Mouse (Mus musculus) heart, adult 11 months (tissue): ENCODE results near the gene Dspp.

Source experiments
- DNase-seq: peaks from one replicate; pipeline ENCODE4 v3.0.0; 2022

Gene Dspp

GRCm38 (mm10) chr5:104170412-104170811 is at the start of gene Dspp:
Gene Dspp, plus strand, starts transcription at chr5:104170712.
- DNase-seq: no peak

GRCm38 (mm10) chr5:104124016-104124658 is 46.4 kb upstream of the Dspp start:
- DNase-seq: peak; percentile 90

- peak; percentile 95 for DNase-seq
Observed at GRCm38 (mm10) chr5:104126561-104127320, 43.8 kb upstream of the Dspp start.

- DNase-seq: peak; percentile 91
Observed at GRCm38 (mm10) chr5:104127351-104127750, 43.2 kb upstream of the Dspp start.

GRCm38 (mm10) chr5:104128281-104129031 is 42.1 kb upstream of the Dspp start:
- DNase-seq: peak; percentile 98

GRCm38 (mm10) chr5:104130891-104131290 is 39.6 kb upstream of the Dspp start:
- DNase-seq: peak; percentile 49

GRCm38 (mm10) chr5:104131544-104131943 is 39.0 kb upstream of the Dspp start:
- peak; percentile 93 for DNase-seq

- peak; percentile 76 for DNase-seq
Observed at GRCm38 (mm10) chr5:104133752-104134151, 36.8 kb upstream of the Dspp start.

- DNase-seq: peak; percentile 79
Observed at GRCm38 (mm10) chr5:104137920-104138541, 32.5 kb upstream of the Dspp start.

- DNase-seq: peak; percentile 14
Observed at GRCm38 (mm10) chr5:104141067-104141466, 29.4 kb upstream of the Dspp start.

- peak; percentile 57 for DNase-seq
Observed at GRCm38 (mm10) chr5:104144057-104144456, 26.5 kb upstream of the Dspp start.

- peak; percentile 94 for DNase-seq
Observed at GRCm38 (mm10) chr5:104149349-104149748, 21.2 kb upstream of the Dspp start.

GRCm38 (mm10) chr5:104150196-104150595 is 20.3 kb upstream of the Dspp start:
- DNase-seq: peak; percentile 77

- DNase-seq: peak; percentile 91
Observed at GRCm38 (mm10) chr5:104157701-104158100, 12.8 kb upstream of the Dspp start.

GRCm38 (mm10) chr5:104158332-104159052 is 12.0 kb upstream of the Dspp start:
- peak; percentile 89 for DNase-seq

- DNase-seq: peak; percentile 64
Observed at GRCm38 (mm10) chr5:104160581-104160980, 9.9 kb upstream of the Dspp start.

GRCm38 (mm10) chr5:104161390-104161789 is 9.1 kb upstream of the Dspp start:
- peak; percentile 96 for DNase-seq

- peak; percentile 44 for DNase-seq
Observed at GRCm38 (mm10) chr5:104163536-104163935, 7.0 kb upstream of the Dspp start.

- peak; percentile 46 for DNase-seq
Observed at GRCm38 (mm10) chr5:104173094-104173493, 2.6 kb downstream of the Dspp start.

- DNase-seq: no peak
Observed at GRCm38 (mm10) chr5:104183743-104184142, 13.2 kb downstream of the Dspp start.

- DNase-seq: no peak
Observed at GRCm38 (mm10) chr5:104187281-104187680, 16.8 kb downstream of the Dspp start.

GRCm38 (mm10) chr5:104195086-104195485 is 24.6 kb downstream of the Dspp start:
- no peak for DNase-seq
